12 mouse cellular contexts compared by ENCODE assay signal in the genomic region with DNA sequence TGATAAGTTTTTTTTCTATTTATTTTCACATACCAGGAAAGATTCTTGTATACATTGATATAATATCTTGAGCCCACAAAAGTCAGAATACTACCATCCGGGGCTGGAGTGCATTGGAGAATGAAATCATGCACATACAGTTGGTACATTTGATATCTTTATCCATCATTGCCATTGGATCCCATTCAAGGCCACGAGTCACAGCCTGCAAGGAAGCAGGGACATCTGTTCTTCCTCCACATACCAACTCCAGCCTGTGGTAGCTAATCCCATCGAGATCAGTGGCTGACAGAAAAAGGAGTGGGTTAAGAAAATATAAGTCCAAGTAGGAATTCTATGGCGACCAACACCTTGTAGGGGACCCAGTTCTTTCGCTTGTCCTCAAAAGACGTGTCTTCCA. TPM values are rescaled to one million over a fixed set of nuclear protein-coding genes. Genes with fewer than 3 reads are reported as not detected.
"Had no signal": no experiment of that assay in that cellular context is flagged by ENCODE, and none has a peak within 500 bp of the region (broad histone marks: within the 10 kb centered on the region; RNA-seq: fewer than 3 reads in every experiment).

No protein-coding gene starts in this region.

- H3K4me2 ChIP-seq: kidney, embryonic 15.5 days; liver, embryonic 12.5 days; lung, embryonic 14.5 days; midbrain, embryonic 15.5 days had no signal

- H3K4me3 ChIP-seq: kidney, embryonic 15.5 days; limb, embryonic 10.5 days; liver, embryonic 12.5 days; midbrain, embryonic 10.5 days; midbrain, embryonic 15.5 days had no signal

- DNase-seq: kidney, postnatal 14 days; lung, embryonic 14.5 days; lung, postnatal 10 days; lung, postnatal 4 days; right cerebral cortex, adult 18-20 months; thymus, postnatal 4 days had no signal

- H3K36me3 ChIP-seq: kidney, embryonic 15.5 days; limb, embryonic 10.5 days; liver, embryonic 12.5 days; midbrain, embryonic 10.5 days; midbrain, embryonic 15.5 days had no signal

- H3K27me3 ChIP-seq: kidney, embryonic 15.5 days; liver, embryonic 12.5 days; midbrain, embryonic 15.5 days had no signal

RNA-seq across cellular contexts. Expression of a gene that starts 55.5 kb away (rescaled TPM):
- total RNA-seq: megakaryocyte, adult 5-6 weeks had no signal
- polyA plus RNA-seq: kidney, embryonic 15.5 days; lung, embryonic 14.5 days had no signal
